Comparison of ENCODE assay signal across 17 mouse cellular contexts in the genomic region with DNA sequence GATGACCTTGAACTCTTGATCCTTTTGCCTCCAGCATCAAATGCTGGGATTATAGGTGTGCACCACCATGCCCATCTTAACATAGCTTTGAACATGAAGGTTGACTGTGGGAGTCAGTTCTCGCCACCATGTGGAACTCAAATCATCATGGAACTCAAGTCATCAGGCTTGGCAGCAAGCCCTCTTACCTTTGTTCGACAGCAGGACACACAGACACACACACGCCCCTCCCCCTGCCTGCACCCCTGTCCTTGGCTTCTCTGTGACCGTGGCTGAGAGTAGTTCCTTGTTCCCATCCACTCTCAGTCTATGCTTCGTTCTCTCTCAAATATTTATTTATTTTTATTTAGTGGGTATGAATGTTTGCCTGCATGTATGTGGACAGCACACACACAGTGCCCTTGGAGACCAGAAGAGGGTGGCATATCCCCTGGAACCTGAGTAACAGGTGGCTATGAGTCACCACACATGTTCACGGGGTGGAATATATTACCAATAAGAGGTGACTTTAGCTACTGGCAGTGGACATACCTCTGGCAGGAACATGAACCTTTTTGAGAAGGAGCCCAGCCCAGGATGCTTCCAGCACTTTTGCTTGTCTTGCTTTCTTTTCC. TPM values are rescaled to one million over a fixed set of nuclear protein-coding genes. Genes with fewer than 3 reads are reported as not detected.
DNase-seq lines count a peak whose midpoint lies in the region; ATAC-seq and TF ChIP-seq lines count a peak whose summit lies in the region.
"Had no signal": no experiment of that assay in that cellular context is flagged by ENCODE, and none has a peak within 500 bp of the region (broad histone marks: within the 10 kb centered on the region; RNA-seq: fewer than 3 reads in every experiment).

No protein-coding gene starts in this region.

- DNase-seq in gastrocnemius, adult 2 months = no peak
- no peak for DNase-seq in gastrocnemius, postnatal 25 days
- peak; percentile 54 for DNase-seq in 416B (ENCODE audit: low read depth)
- no peak for DNase-seq in left cerebral cortex, postnatal 4 days
- DNase-seq in adrenal gland, postnatal 4 days (ENCODE audit: low spot score in 2 of 2) = no peak
- no peak for DNase-seq in left cerebral cortex, postnatal 14 days (ENCODE audit: low spot score in 2 of 2)
- DNase-seq: cerebellum, postnatal 36 days; heart, postnatal 14 days; kidney, postnatal 14 days; lung, embryonic 14.5 days; thymus, postnatal 25 days had no signal

- peak; percentile 13; the same call in 1 of the 2 replicates for ATAC-seq in common myeloid progenitor, adult 5-6 weeks (replicated peaks; ENCODE audit: low read depth, poor library complexity, severe bottlenecking)
- peak; percentile 38 for ATAC-seq in megakaryocyte progenitor cell, adult 5-6 weeks (replicated peaks; ENCODE audit: poor library complexity)
- ATAC-seq: hindbrain, postnatal 0 days had no signal

- intact Hi-C loops in gastrocnemius, adult 2 months (cut with DNase I) = no loop called here
- intact Hi-C loops in left cerebral cortex, postnatal 4 days (cut with DNase I) = no loop called here
- intact Hi-C loops in left cerebral cortex, postnatal 14 days (cut with DNase I) = no loop called here

- peak; percentile 17; the same call in 1 of the 2 replicates for TF ChIP-seq CTCF in gastrocnemius, adult 2 months (IDR thresholded peaks at IDR 0.05)

- no peak overlapping the region for H3K4me3 ChIP-seq in gastrocnemius, adult 2 months
- H3K4me3 ChIP-seq: erythroblast, embryonic 14.5 days; limb, embryonic 13.5 days; stomach, embryonic 15.5 days had no signal

- peak overlapping the region; percentile 66 for H3K27ac ChIP-seq in gastrocnemius, adult 2 months
- H3K27ac ChIP-seq: hindbrain, postnatal 0 days; limb, embryonic 13.5 days; stomach, embryonic 15.5 days had no signal

RNA-seq across cellular contexts. Expression of a gene that starts 14.4 kb away (rescaled TPM):
- total RNA-seq in gastrocnemius, adult 2 months (2021) = 10 to 100 TPM; 35.6 to 37.0 TPM
- total RNA-seq in gastrocnemius, postnatal 25 days (2021) = 10 to 100 TPM; 26.7 to 32.8 TPM
- total RNA-seq in common myeloid progenitor, adult 5-6 weeks (2017) = 26.6 and 41.7 TPM in 2 replicates
- total RNA-seq in megakaryocyte progenitor cell, adult 5-6 weeks (2015) = 19.9 and 22.3 TPM in 2 replicates
- total RNA-seq in megakaryocyte progenitor cell, adult 5-6 weeks (2017) = 45.6 and 51.2 TPM in 2 replicates
- total RNA-seq in left cerebral cortex, postnatal 4 days (2021) = 10 to 100 TPM; 50.3 to 51.0 TPM
- 10 to 100 TPM; 58.4 to 59.0 TPM for total RNA-seq in adrenal gland, postnatal 4 days (2021)
- total RNA-seq in left cerebral cortex, postnatal 14 days (2021) = 10 to 100 TPM; 55.5 to 56.5 TPM

RNA-seq across cellular contexts. Expression of a gene that starts 37.5 kb away (rescaled TPM):
- 1 to 10 TPM; 2.5 to 3.0 TPM for total RNA-seq in gastrocnemius, adult 2 months (2021)
- 1 to 10 TPM; 2.2 to 3.7 TPM for total RNA-seq in gastrocnemius, postnatal 25 days (2021)
- 17.1 and 20.1 TPM in 2 replicates for total RNA-seq in common myeloid progenitor, adult 5-6 weeks (2017)
- total RNA-seq in megakaryocyte progenitor cell, adult 5-6 weeks (2015) = 29.7 and 32.8 TPM in 2 replicates
- total RNA-seq in megakaryocyte progenitor cell, adult 5-6 weeks (2017) = 33.0 and 34.2 TPM in 2 replicates
- 1 to 10 TPM; 2.4 to 2.9 TPM for total RNA-seq in left cerebral cortex, postnatal 4 days (2021)
- 1 to 10 TPM; 7.8 to 9.1 TPM for total RNA-seq in adrenal gland, postnatal 4 days (2021)
- 1 to 10 TPM; 2.8 to 3.1 TPM for total RNA-seq in left cerebral cortex, postnatal 14 days (2021)
